Mouse (Mus musculus) c-Kit-negative CD71-positive TER-119-positive erythroid progenitor cells, embryonic 14.5 days (primary cell): Measurements from ENCODE around the gene Atp5g3.
A peak's percentile ranks its signal among the peaks of the same experiment; 100 is the strongest.
"Not testable (repeated sequence)": the region's sequence is repeated elsewhere in the genome, so short reads cannot be mapped to it uniquely, and the experiment has no call there.

Experiments
- DNase-seq: peaks from one replicate; pipeline ENCODE4 v3.0.0-alpha.2; 2013; ENCODE audit warnings: low read depth, low spot score

The Atp5g3 gene

DNA sequence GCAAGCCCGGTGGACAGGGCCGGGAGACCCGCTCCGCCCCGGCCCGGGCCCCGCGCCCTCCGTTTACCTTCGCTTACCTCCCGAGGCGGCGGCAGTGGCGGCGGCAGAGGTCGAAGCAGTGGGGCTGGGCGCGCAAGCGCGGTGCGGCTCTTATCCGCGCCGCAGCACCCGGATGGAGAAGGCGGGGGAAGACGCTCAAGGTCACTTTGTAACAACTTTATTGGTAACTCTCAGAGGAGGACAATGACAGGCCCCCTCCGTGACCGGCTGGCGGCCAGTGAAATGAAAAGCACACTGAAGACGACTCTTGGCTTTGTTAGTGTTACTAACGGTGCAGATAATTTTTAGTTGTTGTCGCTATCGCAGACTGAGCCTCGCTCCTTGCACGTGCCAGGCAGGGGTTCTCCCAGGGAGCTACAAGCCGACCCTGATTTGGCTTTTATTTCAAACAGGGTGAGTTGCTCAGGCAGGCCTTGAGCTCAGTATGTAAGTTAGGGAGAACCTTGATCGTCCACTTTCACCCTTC, at the start of gene Atp5g3:
TSS of gene Atp5g3 (minus strand) at position 152 of the 526 bp plus-strand sequence.
- DNase-seq: peak; percentile 77

DNA sequence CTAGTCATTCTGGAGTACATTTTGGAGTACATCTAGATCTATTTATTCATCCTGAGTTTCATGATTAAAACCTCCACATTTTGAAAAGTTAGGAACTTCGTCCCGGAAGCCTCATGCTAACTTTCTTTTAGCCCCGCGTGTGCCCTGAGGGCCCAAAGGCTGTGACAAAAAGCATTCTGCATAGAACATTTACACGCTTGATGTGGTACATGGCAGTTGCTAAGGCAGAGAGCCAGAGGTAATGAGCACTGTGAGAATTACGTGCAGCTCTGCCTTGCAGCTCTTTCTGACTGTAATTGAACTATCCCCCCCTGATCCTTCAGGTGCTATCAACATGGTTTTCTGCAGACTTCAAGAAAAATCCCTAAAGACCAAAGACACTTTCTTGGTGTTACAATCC, 47.2 kb upstream of the Atp5g3 start:
- DNase-seq: no peak

DNA sequence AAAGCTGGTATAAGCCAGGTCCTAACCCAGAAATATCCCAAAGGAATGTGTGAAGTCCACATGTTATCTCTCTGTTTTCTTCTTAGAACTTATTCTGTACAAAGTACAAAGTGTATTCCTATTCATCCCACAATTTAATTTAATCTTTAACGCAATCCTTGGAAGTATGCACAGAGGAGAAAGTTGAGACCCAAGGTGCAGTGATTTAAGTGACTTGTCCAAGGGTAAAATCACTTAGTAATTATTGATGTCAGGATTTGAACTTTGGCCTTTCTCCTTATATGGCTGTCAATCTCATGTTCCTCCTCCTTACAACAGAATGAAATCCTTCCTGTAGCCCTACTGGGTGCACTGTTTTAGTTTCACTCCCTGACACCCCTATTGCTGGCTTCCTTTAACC, 42.5 kb upstream of the Atp5g3 start:
- DNase-seq: no peak

DNA sequence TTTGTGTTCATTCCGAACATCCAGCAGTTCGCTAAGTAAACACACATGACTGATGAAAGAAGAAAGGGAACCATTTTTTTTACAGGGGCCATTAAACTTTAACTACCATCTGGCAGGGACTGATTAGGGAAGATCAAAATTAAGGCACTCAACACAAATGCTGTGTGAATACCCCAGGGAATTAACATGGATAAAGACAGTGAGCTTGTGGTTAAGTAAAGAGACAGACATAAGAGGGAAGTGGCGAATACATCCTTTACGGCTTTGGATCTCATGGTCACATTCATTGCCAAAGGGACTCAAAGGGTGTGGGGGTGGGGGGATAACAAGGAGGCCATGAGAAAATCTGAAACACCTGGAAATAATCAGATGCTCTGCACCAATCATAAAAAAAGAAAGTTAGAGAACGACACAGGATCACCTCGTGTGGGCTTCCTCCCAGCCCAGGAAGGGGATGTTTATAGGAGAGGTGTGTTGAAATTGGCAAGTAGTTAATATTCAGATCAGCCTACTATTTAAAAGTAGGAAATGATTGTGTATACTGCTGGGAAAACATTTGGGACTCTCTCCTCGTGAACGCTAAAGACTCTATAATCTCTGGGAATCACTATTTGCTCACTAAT, 41.6 kb upstream of the Atp5g3 start:
- DNase-seq: no peak

DNA sequence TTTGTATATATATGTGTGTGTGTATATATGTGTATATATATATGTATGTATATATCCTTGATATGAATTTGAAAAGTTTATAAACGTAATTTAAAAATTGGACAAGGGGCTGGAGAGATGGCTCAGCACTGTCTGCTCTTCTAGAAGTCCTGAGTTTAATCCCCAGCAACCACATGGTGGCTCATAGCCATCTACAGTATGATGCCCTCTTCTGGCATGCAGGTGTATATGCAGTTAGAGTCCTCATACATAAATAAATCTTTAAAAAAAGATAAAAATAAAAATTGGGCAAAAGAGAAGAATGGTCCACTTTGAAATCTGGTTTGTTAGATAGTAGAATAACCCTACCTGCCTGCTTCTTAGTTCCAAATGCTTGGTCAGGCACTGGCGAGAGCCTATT, 36.2 kb upstream of the Atp5g3 start:
- no peak for DNase-seq

DNA sequence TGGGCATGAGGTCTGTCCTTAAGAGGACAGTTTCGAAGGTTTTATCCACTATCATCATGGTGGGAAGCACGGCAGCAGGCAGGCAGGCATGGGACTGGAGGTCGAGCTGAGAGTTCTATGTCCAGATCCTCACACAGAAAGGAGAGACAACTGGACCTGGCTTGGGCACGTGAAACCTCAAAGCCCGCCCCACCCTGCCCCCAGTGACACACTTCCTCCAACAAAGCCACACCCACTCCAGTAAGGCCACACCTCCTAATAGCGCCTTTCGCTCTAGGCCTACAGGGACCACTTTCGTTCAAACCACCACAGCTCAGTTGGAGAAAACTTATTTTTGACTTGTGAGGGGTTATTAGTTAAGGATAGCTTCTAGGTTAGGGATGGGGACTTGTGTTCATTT, 32.6 kb upstream of the Atp5g3 start:
- no peak for DNase-seq

DNA sequence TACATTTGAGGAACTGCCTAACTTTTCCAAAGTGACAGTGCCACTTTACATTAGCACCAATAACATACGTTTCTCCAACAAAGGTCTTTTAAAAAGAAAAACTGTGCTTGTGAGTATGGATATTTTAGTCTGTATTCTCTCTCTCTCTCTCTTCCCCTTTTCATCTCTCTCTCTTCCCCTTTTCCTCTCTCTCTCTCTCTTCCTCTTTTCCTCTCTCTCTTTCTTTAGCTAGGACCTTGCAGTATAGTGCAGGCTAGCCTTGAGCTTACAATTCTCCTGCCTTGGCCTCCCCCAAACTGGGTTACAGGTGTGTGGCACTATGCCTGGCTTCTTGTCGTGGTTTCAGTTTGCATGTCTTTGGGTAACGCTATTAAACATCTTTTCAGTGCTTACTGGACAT, 31.7 kb upstream of the Atp5g3 start:
- DNase-seq: no peak

DNA sequence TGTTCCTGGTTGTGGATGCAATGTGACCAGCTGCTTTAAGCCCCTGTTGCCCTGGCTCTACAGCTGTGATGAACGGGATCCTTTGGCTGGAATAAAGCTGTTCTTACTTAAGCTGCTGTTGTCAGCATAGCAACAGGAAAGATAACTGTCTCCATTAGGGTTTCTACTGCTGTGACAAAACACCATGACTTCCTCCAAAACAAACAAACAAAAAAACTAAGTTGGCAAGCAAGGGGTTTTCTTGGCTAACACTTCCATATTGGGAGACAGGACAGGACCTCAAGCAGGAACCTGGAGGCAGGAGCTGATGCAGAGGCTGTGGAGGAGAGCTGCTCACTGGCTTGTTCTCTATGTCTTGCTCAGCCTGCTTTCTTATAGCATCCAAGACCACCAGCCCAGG, 30.2 kb upstream of the Atp5g3 start:
- DNase-seq: no peak

DNA sequence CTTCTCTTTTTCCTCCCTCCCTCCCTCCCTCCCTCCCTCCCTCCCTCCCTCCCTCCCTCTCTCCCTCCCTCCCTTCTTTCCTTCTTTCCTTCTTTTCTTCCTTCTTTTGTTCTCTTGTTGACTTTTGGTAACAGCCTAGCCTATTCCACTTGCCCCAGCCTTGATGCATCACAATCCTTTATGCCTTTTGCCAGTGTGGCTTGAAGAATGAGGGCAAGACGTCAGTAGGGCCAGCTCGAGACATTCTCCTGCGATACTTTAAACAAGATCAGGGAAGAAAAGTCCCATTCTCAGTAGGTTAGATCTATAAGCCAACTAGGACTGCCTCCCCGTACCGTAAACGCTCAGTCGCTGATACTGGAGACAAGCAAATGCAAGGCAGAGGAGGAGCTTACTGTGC, 29.3 kb upstream of the Atp5g3 start:
- no peak for DNase-seq

DNA sequence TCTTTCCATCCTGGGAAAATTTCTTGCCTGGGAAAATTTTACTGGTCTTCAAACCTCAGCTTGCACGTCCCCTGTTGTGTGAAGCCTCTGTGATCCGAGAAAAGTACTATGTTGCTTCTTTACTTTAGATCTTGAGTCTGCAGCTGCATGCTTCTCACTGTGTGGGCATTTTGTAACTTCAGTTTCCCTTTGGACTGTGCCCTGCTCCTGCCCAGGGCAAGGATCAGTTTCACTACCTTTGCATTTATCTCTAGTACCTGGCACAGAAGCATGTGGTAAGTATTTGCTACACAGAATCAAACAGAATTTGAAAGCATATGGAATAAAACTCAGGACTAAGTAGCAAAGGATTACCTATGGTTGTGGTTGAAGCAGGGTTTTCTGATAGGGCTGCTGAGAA, 27.8 kb upstream of the Atp5g3 start:
- DNase-seq: no peak

DNA sequence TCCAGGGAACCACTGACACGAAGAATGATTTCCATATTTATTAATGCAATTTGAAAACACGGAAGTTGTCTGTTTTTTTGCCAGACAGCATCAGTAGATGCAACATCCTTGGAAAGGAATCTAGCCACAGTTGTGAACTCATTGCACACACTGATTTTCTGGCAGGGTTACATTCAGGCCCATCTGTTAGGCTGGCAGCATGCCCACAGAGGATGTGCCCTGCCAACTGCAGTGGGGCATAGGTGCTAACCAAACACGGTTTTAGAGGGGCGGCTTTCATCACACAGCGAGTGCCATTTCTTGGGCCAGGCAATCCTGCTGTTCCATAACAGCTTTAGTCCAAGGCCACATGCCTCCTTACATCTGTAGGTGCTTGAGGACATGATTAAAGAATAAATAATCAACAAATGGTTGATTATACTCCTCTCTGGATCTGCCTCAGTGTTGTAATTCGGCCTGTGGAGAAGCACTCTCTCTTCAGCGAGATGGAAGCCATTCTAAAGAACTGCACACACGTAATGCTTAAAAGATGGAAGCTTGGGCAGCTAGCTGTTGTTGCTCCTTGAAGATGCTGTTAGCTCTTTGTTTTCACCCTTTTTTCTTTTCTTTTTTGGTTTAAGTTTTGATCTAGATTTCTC, 21.7 kb upstream of the Atp5g3 start:
- DNase-seq: no peak

DNA sequence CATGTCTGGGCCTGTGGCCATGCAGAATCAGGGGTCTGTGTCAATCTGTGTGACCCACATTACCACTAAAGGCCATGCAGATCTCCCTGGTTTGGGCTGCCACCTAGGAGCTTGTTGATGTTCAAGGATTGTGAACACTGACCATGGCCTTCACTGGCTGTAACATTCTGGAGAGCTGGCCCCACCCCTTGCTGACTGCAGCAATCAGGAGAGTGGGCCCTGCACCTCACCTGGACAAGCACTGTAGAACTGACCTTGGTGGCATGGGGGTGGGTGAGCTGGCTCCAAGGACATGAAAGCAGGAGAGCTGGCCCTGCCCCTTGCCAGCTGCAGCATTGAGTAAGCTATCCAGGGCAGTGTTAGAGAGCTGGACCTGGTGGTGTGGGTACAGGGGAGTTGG, 16.6 kb upstream of the Atp5g3 start:
- DNase-seq: no peak

DNA sequence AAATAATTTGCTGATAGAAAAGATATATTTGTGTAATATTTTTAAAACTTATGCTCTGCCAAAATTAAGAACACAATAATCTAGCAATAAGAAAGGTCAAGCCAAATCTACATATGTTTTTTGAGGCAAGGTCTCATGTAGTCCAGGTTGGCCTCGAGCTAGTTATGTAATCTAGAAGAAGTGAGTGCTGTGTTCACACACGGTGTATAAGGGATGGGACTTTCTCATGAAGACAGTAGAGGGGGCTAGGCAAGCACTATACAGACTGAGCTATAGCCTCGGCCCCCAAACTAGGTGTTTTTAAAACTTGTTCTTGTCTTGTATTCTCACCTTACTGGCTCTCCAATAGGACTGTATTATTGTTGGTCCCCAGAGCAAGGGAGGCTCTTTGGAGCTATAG, 14.4 kb upstream of the Atp5g3 start:
- no peak for DNase-seq

DNA sequence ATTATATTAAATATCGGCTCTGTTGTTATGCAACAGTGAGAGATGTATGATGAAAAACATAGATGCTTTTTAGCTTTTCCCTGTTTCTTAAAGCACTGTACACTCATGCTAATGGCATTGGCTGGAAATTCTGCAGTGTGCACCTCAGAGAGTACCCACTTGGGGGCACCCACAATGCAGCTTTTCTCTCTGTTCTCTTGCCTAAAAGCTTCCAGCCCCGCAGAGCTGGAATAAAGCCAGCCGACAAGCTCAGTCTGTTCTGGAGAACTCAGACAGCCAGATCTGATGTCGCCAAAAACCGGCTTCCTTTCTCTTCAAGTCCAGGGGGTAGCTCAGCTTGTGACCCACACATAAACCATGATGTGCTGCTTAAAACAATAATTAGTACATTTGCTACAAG, 14.0 kb upstream of the Atp5g3 start:
- no peak for DNase-seq

DNA sequence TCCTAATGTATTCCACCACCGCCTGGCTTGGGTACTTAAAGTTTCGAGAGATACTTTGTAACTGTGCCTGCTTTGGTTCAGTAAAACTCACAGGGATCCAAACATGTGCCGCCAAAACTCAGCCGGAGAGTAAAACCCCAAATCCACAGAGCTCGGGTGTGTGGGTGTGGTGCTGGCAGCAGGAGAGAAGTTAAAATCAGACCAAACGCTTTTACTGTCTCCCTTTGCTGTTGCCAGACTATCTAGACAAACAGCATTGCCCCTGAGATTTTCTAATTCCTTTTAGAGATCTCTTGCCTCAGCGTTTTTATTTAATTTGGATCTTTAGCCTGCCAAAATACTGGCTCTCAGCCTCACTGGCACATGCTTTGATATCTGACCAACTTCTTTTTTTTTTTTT, 8.5 kb upstream of the Atp5g3 start:
- no peak for DNase-seq

DNA sequence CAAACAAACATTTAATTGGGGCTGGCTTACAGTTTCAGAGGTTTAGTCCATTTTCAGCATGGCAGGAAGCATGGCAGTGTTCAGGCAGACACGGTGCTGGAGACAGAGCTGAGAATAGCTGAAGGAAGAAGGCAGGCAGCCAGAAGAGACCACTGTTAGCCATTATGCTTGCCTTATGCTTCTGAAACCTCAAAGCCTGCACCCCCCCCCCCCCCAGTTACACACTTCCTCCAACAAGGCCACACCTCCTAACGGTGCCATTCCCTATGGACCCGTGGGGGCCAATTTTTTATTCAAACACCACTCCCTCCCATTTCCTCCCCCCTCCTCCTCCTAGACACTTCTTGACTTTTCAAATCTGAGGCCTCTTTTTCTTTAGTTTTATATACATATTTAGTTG, 1.1 kb upstream of the Atp5g3 start:
- DNase-seq: no peak

DNA sequence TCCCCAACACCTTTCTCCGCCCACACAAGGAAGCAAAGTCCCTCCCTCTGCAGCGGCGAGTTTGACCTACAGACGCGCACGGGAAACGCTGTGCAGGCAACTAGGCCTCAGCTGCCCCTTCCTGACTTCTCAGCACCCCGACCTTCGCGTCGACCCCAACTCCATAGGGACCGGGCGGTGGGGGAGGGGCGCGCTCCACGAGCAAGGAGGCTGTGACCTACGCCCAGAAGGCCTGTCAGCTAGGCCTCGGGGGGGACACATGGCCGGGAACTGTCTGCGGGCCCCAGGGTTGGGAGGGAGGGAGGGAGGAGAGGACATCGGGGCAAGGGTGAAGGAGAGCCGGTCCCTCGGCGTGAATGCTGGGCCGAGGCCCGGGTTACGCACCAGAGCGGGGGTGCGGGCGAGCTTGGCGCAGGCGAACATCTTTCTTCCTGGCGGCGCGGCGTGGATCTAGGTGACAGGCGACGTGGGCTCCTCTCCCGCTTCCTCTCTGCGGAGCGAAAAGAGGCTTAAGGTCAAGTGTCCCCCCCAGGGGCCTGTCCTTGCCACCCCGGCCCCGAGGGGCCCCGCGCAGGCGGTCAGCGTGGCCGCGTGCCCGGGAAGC, 453 bp downstream of the Atp5g3 start:
- DNase-seq: peak; percentile 44

DNA sequence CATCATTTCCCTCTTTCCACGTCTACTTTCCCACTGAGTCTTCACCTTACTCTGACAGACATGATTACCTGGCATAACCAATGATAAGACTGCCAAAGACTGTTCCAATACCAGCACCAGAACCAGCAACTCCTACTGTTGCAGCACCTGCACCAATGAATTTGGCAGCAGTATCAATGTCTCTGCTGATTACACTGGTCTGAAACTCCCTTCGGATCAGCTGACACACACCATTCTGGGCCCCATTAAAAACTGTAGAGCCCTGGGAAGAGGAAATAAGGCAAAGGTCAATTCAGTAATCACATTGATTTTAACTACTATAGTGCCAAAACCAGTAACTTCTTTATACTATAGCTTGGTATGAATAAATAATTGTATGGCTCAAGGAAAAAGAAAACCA, 2.0 kb downstream of the Atp5g3 start:
- no peak for DNase-seq

DNA sequence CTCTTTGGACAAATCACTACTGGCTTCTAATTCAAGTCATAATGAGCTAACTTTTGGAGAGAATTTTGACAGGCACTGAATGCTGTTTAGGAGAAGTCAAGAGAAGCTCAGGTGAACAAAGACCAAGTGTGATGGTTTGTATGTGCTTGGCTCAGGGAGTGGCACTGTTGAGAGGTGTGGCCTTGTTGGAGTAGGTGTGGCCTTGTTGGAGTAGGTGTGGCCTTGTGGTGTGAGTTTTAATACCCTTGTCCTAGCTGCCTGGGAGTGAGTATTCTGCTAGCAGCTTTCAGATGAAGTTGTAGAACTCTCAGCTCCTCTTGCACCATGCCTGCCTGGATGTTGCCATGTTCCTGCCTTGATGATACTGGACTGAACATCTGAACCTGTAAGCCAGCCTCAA, 6.4 kb downstream of the Atp5g3 start:
- not testable (repeated sequence) for DNase-seq

DNA sequence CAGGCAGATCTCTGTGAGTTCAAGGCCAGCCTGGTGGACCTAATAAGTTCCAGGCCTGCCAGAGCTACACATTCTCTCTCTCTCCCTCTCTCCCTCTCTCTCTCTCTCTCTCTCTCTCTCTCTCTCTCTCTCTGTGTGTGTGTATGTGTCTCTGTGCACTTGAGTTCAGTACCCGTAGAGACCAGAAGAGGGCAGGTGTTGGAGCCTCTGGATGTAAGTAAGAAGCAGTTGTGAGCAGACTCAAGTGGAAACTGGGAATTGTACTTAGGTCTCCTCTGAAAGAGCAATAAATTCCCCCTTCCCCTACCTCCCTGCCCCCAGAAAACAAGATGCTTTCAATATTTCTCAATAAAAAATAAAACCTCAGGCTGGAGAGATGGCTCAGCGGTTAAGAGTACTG, 7.6 kb downstream of the Atp5g3 start:
- DNase-seq: no peak

DNA sequence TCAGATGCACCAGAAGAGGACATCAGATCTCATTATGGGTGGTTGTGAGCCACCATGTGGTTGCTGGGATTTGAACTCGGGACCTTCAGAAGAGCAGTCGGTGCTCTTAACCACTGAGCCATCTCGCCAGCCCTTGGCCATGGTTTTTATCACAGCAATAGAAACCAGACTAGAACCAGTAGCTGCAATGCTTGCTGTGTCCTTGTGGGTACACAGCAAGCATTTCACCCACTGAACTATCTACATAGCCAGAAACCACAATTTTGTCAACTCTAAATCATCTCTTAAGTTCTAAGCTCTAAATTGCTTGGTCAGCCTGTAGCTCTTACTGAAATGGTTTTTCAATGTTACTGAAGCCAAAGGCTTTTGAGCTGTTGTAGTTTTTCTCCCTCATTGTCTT, 8.8 kb downstream of the Atp5g3 start:
- not testable (repeated sequence) for DNase-seq

DNA sequence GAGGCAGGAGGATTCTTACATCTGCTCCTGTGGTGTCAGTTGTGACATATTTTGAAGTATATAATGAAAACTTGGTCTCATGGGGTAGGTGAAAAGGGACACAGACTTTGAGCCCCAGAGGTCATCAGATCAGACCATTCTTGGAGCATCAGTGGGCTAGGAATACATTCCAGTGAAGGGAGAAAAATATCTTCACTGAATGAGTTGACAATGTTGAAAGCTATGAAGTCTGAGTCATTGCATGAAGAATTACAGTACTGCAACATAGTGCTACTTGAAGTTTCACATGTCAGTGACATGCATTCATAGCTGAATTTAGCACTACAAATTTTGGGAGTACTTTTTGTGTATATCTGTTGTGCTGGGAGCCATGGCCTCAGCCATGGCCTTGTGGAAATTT, 10.0 kb downstream of the Atp5g3 start:
- no peak for DNase-seq

DNA sequence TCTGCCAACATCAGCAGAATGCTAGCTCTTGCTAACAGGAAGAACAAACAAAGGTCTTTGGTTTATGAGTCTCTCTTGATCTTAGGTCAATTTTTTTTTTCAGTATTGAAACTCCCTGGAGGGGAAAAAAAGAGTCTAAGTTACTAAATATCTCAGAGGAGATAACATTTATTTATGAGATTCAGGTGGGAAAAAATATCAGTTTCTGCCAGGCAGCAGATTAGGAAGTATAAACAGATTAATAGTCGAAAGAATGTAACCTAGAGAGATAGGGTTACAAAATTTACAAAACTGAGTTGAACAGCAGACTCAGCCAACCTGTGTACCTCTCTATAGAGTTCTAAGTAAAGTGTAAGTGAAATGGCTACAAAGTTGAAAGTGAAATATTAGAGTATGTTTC, 10.8 kb downstream of the Atp5g3 start:
- no peak for DNase-seq
